Mouse (Mus musculus) bone marrow, adult 2 months (tissue): ENCODE results near the gene Clip3. TPM values are rescaled to one million over a fixed set of nuclear protein-coding genes. Genes with fewer than 3 reads are reported as not detected.
A peak's percentile ranks its signal among the peaks of the same experiment; 100 is the strongest.

Experiments used
- H3K27ac ChIP-seq: fragments of 200-500 bp; 2 replicates; pipeline ENCODE4 v1.5.1; 2012; ENCODE audit warnings: low read depth, mild to moderate bottlenecking, control low read depth, inconsistent platforms, low read length; ENCODE audit not compliant: control insufficient read depth, poor library complexity, insufficient read depth
- H3K4me1 ChIP-seq: fragments of 200-500 bp; 2 replicates; pipeline ENCODE4 v1.6.1; 2011; ENCODE audit warnings: low read length; ENCODE audit not compliant: control insufficient read depth, insufficient read depth
- H3K4me3 ChIP-seq: fragments of 200-500 bp; replicated peaks from 2 replicates; pipeline ENCODE3; 2011; ENCODE audit warnings: mild to moderate bottlenecking, low read depth, low read length, control low read depth; ENCODE audit not compliant: control insufficient read depth
- CTCF ChIP-seq: fragments of 200-500 bp; IDR thresholded peaks from 2 replicates; pipeline ENCODE4 v1.5.1; 2011; ENCODE audit warnings: low read length, control low read depth; ENCODE audit not compliant: control insufficient read depth, insufficient read depth
- POLR2A ChIP-seq: fragments of 200-500 bp; IDR thresholded peaks from 2 replicates; pipeline ENCODE4 v1.6.1; 2011; ENCODE audit warnings: low read depth, mild to moderate bottlenecking, control low read depth, low read length, borderline replicate concordance; ENCODE audit not compliant: control insufficient read depth
- WGBS: fragments of 180-500 bp; shearing (Covaris S2); methylation state at CpG from one replicate; pipeline ENCODE4 v1.1.7; 2018; 5-methylcytosine and 5-hydroxymethylcytosine counted together
- polyA plus RNA-seq: library from polyadenylated mRNA; stranded (reverse); fragments of >200 nt; gene quantifications from 2 replicates; pipeline ENCODE4 v1.2.4, GENCODE M21; 2011; ENCODE audit warnings: low replicate concordance; ENCODE audit not compliant: missing spikeins, insufficient read depth, insufficient read length

Clip3 gene
- polyA plus RNA-seq, 1 experiment, result 3.5 TPM

DNA sequence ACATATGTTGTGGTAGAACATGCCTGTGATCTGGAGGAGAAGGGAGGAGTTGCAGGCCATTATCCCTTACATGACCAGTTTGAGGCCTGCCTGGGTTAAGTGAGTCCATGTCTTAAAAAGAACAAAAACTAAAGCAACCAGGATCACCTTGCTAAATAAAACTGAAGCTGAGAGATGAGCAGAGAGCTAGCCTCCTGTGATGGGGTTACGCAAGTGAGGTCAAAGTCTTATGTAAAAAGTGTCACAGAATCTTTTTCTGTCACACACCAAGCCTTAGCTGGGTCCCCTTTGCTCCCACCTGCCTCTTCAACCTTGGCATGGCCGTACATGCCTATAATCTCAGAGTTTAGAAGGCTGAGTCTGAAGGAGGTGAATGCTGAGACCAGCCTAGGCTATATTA is 29.4 kb downstream of the Clip3 start:
- WGBS, result 79% methylated on average over 2 of the region's 2 CpGs
- TF ChIP-seq POLR2A (no peak), CTCF (no peak)
- H3K27ac ChIP-seq, result no peak overlapping the region
- peaks cover 3% of the 10 kb centered on the region; the same call in 1 of the 2 replicates for H3K4me1 ChIP-seq
- H3K4me3 ChIP-seq, result no peak overlapping the region

- under 1% methylated on average over 63 of the region's 63 CpGs for WGBS
- TF ChIP-seq CTCF (no peak), POLR2A (no peak)
- Histone ChIP-seq H3K27ac (peak within 1 kb of the TSS; percentile 84), H3K4me3 (peak within 1 kb of the TSS; percentile 80), H3K4me1 (peaks cover 3% of the 10 kb centered on the region; the same call in 1 of the 2 replicates)
Observed at GRCm38 (mm10) chr7:30321539-30322284, 30.2 kb downstream of the Clip3 start, which contains the start of gene E130208F15Rik. Gene E130208F15Rik, plus strand, starts transcription at chr7:30321740.

DNA sequence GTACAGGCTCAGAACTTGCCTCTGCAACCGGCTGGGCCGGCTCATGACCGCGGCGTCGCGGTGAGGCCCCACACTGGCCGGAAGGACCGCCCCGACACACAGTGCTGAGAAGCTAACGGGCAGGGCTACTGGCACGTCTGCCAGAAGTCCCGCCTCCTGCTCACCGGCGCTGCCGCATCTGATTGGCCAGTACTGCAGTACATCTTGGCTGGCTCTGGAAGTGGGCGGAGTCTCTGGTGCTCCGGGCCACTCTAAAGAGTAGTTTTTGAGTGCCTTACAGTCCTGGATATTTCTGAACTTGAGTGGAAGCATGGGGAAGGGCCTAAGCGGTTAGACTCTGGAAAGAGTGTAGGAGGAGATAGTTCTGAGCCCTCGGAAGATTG is 30.7 kb downstream of the Clip3 start:
- Histone ChIP-seq H3K4me1 (peaks cover 3% of the 10 kb centered on the region; the same call in 1 of the 2 replicates), H3K4me3 (peak overlapping the region; percentile 80), H3K27ac (peak overlapping the region; percentile 84)
- WGBS, result under 1% methylated on average over 20 of the region's 20 CpGs
- no peak for TF ChIP-seq CTCF
- peak; percentile 80; the same call in 1 of the 2 replicates for TF ChIP-seq POLR2A

GRCm38 (mm10) chr7:30322865-30323264 is 31.3 kb downstream of the Clip3 start:
- WGBS, result 2% methylated on average over 6 of the region's 6 CpGs
- no peak for TF ChIP-seq CTCF
- TF ChIP-seq POLR2A, result no peak
- Histone ChIP-seq H3K4me1 (peaks cover 3% of the 10 kb centered on the region; the same call in 1 of the 2 replicates), H3K4me3 (no peak overlapping the region), H3K27ac (no peak overlapping the region; the same call in 1 of the 2 replicates)

DNA sequence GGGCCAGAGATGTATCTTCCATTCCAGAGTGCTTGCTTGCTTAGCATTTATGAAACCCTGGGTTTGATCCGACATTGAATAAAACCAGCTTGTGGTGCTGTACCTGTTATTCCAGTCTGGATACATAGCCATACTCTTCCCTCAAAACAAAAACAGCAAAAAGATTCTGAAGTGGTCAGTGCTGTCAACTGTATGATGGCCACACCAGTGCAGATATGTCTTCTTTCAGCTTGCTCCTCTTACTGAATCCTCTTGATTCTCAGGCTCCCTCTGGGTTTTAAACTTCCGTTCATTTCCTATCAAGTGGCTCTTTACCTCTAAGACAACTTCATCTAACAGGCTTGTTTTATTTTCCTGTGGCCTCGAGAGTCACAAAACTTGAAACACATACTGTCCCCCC is 32.3 kb downstream of the Clip3 start, which contains the start of gene Sdhaf1:
Gene Sdhaf1, minus strand, starts transcription at position 101 of the 400 bp plus-strand sequence.
- H3K4me1 ChIP-seq, result peaks cover 3% of the 10 kb centered on the region; the same call in 1 of the 2 replicates
- no peak for TF ChIP-seq POLR2A
- no peak for TF ChIP-seq CTCF
- WGBS, result 76% methylated on average over 3 of the region's 3 CpGs
- no peak within 1 kb of the TSS for H3K27ac ChIP-seq
- no peak within 1 kb of the TSS for H3K4me3 ChIP-seq

DNA sequence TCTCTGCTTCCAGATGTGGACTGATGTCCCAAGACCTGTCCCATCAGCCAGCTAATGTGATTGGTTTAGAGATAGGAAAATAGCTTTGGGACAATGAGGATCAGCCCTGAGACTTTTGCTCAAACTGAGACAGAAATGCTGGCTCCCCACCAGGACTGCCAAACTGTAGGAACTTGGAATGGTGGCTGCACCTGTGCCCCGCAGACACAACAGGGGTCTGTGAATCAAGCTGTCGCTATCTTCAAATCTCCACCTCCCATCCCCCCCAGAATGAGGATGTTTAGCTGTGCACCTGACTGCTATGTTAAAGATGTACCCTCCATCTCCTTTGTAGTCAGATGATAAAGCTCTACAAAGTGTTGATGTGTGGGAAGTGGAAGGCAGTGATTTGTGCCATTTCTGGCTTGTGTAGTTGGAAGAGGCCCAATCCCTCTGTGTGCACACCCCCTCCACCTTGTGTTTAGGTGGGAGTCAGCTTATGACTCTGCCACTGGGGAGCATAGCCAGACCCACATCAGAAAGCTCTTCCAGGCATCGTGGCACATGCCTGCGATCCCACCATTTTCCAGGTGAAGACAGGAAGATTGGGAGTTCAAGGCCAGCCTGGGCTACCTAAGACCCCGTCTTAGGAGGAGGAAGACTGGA is 32.9 kb downstream of the Clip3 start:
- Histone ChIP-seq H3K4me1 (peaks cover 3% of the 10 kb centered on the region; the same call in 1 of the 2 replicates), H3K27ac (no peak overlapping the region), H3K4me3 (no peak overlapping the region)
- whole genome bisulfite sequencing, result 90% methylated on average over 5 of the region's 5 CpGs
- no peak for TF ChIP-seq POLR2A
- TF ChIP-seq CTCF, result no peak

DNA sequence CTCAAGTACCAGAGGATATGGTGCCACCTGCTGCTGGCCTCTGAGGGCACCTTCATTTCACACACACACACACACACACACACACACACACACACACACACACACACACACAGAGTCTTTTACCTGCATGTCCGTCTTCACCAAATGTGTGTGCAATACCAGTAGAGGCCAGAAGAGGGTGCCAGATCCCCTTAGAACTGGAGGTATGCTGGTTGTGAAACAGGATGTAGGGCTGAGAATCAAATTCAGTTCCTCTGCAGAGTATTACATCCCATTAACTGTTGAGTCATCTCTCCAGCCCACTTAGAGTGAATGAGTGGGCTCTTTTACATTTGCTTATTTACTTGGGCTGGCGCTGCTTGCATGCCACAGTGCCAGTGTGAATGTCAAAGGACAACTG is 33.8 kb downstream of the Clip3 start:
- TF ChIP-seq CTCF (peak; percentile 28; the same call in 1 of the 2 replicates), POLR2A (no peak)
- Histone ChIP-seq H3K27ac (no peak overlapping the region), H3K4me1 (peaks cover 3% of the 10 kb centered on the region; the same call in 1 of the 2 replicates), H3K4me3 (no peak overlapping the region)
- WGBS, result 57% methylated on average over 2 of the region's 2 CpGs

- no peak overlapping the region for H3K27ac ChIP-seq
- no peak overlapping the region for H3K4me3 ChIP-seq
- TF ChIP-seq CTCF, result no peak
- no peak for TF ChIP-seq POLR2A
- peaks cover 1% of the 10 kb centered on the region; the same call in 1 of the 2 replicates for H3K4me1 ChIP-seq
Observed at GRCm38 (mm10) chr7:30326427-30326826, 34.9 kb downstream of the Clip3 start.

GRCm38 (mm10) chr7:30327140-30327539 is 35.6 kb downstream of the Clip3 start:
- Histone ChIP-seq H3K27ac (no peak overlapping the region), H3K4me1 (no peaks in the 10 kb centered on the region; the same call in 1 of the 2 replicates), H3K4me3 (no peak overlapping the region)
- TF ChIP-seq CTCF, result no peak
- no peak for TF ChIP-seq POLR2A
- 73% methylated on average over 15 of the region's 15 CpGs for WGBS
